Mouse (Mus musculus) liver, postnatal 0 days (tissue): ENCODE results near the gene Hrasls5.

Experiments used
- CTCF ChIP-seq: sonication (generic); IDR thresholded peaks from 2 replicates; pipeline ENCODE4 v1.5.1; 2016; ENCODE audit warnings: antibody characterized with exemption, low read depth
- EP300 ChIP-seq: IDR thresholded peaks from 2 replicates; pipeline ENCODE4 v1.6.1; 2016; ENCODE audit warnings: antibody characterized with exemption, low read depth, mild to moderate bottlenecking

DNA sequence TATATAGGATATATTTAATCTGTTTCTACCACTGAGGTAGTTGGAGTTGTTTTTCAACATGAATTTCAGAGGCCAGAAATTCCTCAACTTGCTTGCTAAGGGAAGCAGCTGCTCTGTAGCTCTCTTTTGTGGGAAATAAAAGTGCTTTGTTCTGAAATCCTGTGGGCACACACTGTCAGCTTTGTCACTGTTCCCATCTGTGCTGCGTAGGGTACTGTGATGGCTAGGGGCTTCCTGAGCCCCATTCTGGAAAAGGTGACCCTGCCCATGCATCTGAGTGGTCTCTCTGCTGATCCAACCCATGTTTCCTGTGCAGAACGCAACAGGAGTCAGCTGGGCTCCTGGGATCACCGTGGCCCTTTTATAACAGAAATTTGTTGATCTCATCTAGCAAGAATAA is 45.5 kb upstream of the Hrasls5 start:
- TF ChIP-seq CTCF (no peak), EP300 (no peak)
